Mouse (Mus musculus): ENCODE data around the gene Anapc7.

GRCm38 (mm10) chr5:122391786-122392180 is 29.7 kb upstream of the Anapc7 start, which contains the start of gene Arpc3:
- TF ChIP-seq POLR2A (IDR thresholded peaks at IDR 0.05; ENCODE audit: borderline replicate concordance, control insufficient read depth, low read depth, low read length) (peak; percentile 68; the same call in 1 of the 2 replicates), CTCF (IDR thresholded peaks at IDR 0.05; ENCODE audit: control insufficient read depth, insufficient read depth, low read length) (peak; percentile 96)

Data from bone marrow, adult 2 months (tissue).